Mouse (Mus musculus) liver, embryonic 14.5 days (tissue): ENCODE measurements around the gene Veph1. TPM values are rescaled to one million over a fixed set of nuclear protein-coding genes. Genes with fewer than 3 reads are reported as not detected.

Source experiments
- ATAC-seq: fragments of 200-750 bp; cut with Nextera tagmentation; 2 replicates; pipeline ENCODE4 v1.8.0; 2017; ENCODE audit warnings: moderate number of reproducible peaks, mild to moderate bottlenecking, moderate library complexity; ENCODE audit not compliant: insufficient read depth
- DNase-seq, 3 experiments: peaks; one replicate each; pipeline ENCODE4 v3.0.0-alpha.2; 2012 to 2013; ENCODE audit warnings: low read depth in 3 of 3, low spot score in 3 of 3
- H3K27ac ChIP-seq: fragments of 300-500 bp; sonication (generic); 2 replicates; pipeline ENCODE4 v1.5.1; 2014; ENCODE audit warnings: moderate library complexity, mild to moderate bottlenecking, control low read depth, inconsistent platforms
- H3K27me3 ChIP-seq: fragments of 300-500 bp; sonication (generic); 2 replicates; pipeline ENCODE4 v1.6.1; 2014; ENCODE audit warnings: mild to moderate bottlenecking, low read length, moderate library complexity; ENCODE audit not compliant: control insufficient read depth, insufficient read depth
- H3K36me3 ChIP-seq: fragments of 300-500 bp; sonication (generic); replicated peaks from 2 replicates; pipeline ENCODE4 v1.6.1; 2014; ENCODE audit warnings: low read depth; ENCODE audit not compliant: control insufficient read depth, insufficient read depth
- H3K4me1 ChIP-seq, 2 experiments: fragments of 200-500 bp in 1 of 2; fragments of 300-500 bp in 1 of 2; sonication (generic) in 1 of 2; replicated peaks; 2 replicates each; pipeline ENCODE4 v1.6.1; 2012 to 2014; ENCODE audit warnings: antibody characterized with exemption in 1 of 2, inconsistent platforms in 1 of 2, low read length in 1 of 2; ENCODE audit not compliant: control insufficient read depth in 2 of 2, insufficient read depth in 2 of 2
- H3K4me2 ChIP-seq: fragments of 300-500 bp; sonication (generic); 2 replicates; pipeline ENCODE4 v1.6.1; 2014; ENCODE audit warnings: low read depth, mild to moderate bottlenecking, control low read depth, moderate library complexity
- H3K4me3 ChIP-seq, 2 experiments: fragments of 200-500 bp in 1 of 2; fragments of 300-500 bp in 1 of 2; sonication (generic) in 1 of 2; 2 replicates each; pipeline ENCODE4 v1.5.1; 2012 to 2014; ENCODE audit warnings: low read depth in 2 of 2, low read length in 2 of 2, mild to moderate bottlenecking in 2 of 2, control low read depth in 1 of 2, inconsistent platforms in 1 of 2, moderate library complexity in 1 of 2; ENCODE audit not compliant: insufficient read depth in 1 of 2
- H3K9ac ChIP-seq: fragments of 300-500 bp; sonication (generic); replicated peaks from 2 replicates; pipeline ENCODE4 v1.6.1; 2014; ENCODE audit warnings: mild to moderate bottlenecking, control low read depth, moderate library complexity
- H3K9me3 ChIP-seq: fragments of 300-500 bp; sonication (generic); 2 replicates; pipeline ENCODE4 v1.6.1; 2016; ENCODE audit warnings: low read length, mixed read lengths; ENCODE audit not compliant: control insufficient read depth
- CTCF ChIP-seq: IDR thresholded peaks from 2 replicates; pipeline ENCODE4 v1.5.1; 2016; ENCODE audit warnings: antibody characterized with exemption, low read depth, control low read depth
- EP300 ChIP-seq: IDR thresholded peaks from 2 replicates; pipeline ENCODE4 v1.6.1; 2016; ENCODE audit warnings: antibody characterized with exemption, low read depth
- WGBS: fragments of 180-500 bp; shearing (Covaris S2); extraction: QIAGEN DNeasy Blood & Tissue Kit; methylation state at CpG from one replicate; pipeline ENCODE4 v1.1.7; 2014; ENCODE audit not compliant: insufficient replicate concordance; 5-methylcytosine and 5-hydroxymethylcytosine counted together
- polyA plus RNA-seq, 2 experiments: library from polyadenylated mRNA; depleted of rRNA in 1 of 2; stranded (reverse) in 1 of 2; unstranded in 1 of 2; fragments of >200 nt; fragmentation: Nextera tagmentation in 1 of 2; extraction: Ambion mirVana in 1 of 2; gene quantifications; 2 replicates each; pipeline versions ENCODE4 v1.2.1 to v1.2.3; 2012 to 2014

Veph1 gene
- polyA plus RNA-seq, 2 experiments, result 0.01 to 0.06 TPM

- WGBS, result 33% methylated on average over 7 of the region's 7 CpGs
- no peak overlapping the region for H3K4me2 ChIP-seq
These were observed 292.3 kb downstream of the Veph1 start for GRCm38 (mm10) chr3:66004220-66004951.

More at GRCm38 (mm10) chr3:66004220-66004951, 292.3 kb downstream of the Veph1 start:
- Histone ChIP-seq H3K36me3 (no peaks in the 10 kb centered on the region), H3K27ac (no peak overlapping the region), H3K4me3 (no peak overlapping the region), H3K4me1 (no peaks in the 10 kb centered on the region), H3K27me3 (no peaks in the 10 kb centered on the region), H3K9me3 (no peaks in the 10 kb centered on the region), H3K9ac (no peak overlapping the region)
- no peak for DNase-seq
- ATAC-seq, result no peak
- no peak for TF ChIP-seq EP300
- TF ChIP-seq CTCF, result no peak

Other genes starting within 250 kb of the Veph1 start
- gene Ptx3, start 76.9 kb downstream of the Veph1 start, polyA plus RNA-seq (2012; rRNA removed), result 0.04 and 0.06 TPM in 2 replicates
- gene Ptx3, start 76.9 kb downstream of the Veph1 start, polyA plus RNA-seq (2014; fragmentation: Nextera tagmentation; extraction: Ambion mirVana), result 0.08 and 0.13 TPM in 2 replicates